Mouse (Mus musculus) skeletal muscle tissue, postnatal 0 days (tissue): Measurements from ENCODE around the gene Trpv1. TPM values are rescaled to one million over a fixed set of nuclear protein-coding genes. Genes with fewer than 3 reads are reported as not detected.

Experiments used
- polyA plus RNA-seq: library from polyadenylated mRNA; unstranded; fragments of >200 nt; fragmentation: Nextera tagmentation; extraction: Ambion mirVana; gene quantifications from 2 replicates; pipeline ENCODE4 v1.2.1, GENCODE M21; 2015

Gene Trpv1
- 0.12 and 0.26 TPM in 2 replicates for polyA plus RNA-seq

GRCm38 (mm10) chr11:73233992-73234391, at the start of gene Trpv1:
Trpv1 (plus strand) TSS chr11:73234292.

GRCm38 (mm10) chr11:73198603-73199229, 35.4 kb upstream of the Trpv1 start, which contains the start of gene Ctns:
Ctns (minus strand) TSS chr11:73199042.

GRCm38 (mm10) chr11:73199230-73199712, 34.8 kb upstream of the Trpv1 start, which contains the start of gene Shpk:
Shpk (plus strand) TSS chr11:73199460.

GRCm38 (mm10) chr11:73267267-73267666, 33.2 kb downstream of the Trpv1 start, which contains the start of gene Trpv3:
Trpv3 (plus strand) TSS chr11:73267388.

Other genes starting within 250 kb of the Trpv1 start
- gene P2rx1, start 235.2 kb upstream of the Trpv1 start, polyA plus RNA-seq: 3.2 and 4.6 TPM in 2 replicates
- gene Camkk1, start 215.3 kb upstream of the Trpv1 start, polyA plus RNA-seq: 3.0 and 3.9 TPM in 2 replicates
- gene Ncbp3, start 186.5 kb upstream of the Trpv1 start, polyA plus RNA-seq: 5.2 and 5.8 TPM in 2 replicates
- gene Itgae, start 143.7 kb upstream of the Trpv1 start, polyA plus RNA-seq: 0.15 and 0.18 TPM in 2 replicates
- gene Haspin, start 96.0 kb upstream of the Trpv1 start, polyA plus RNA-seq: 2.4 and 2.9 TPM in 2 replicates
- gene P2rx5, start 73.9 kb upstream of the Trpv1 start, polyA plus RNA-seq: 7.3 and 8.1 TPM in 2 replicates
- gene Emc6, start 57.3 kb upstream of the Trpv1 start, polyA plus RNA-seq: 175 and 184 TPM in 2 replicates
- 104 and 115 TPM in 2 replicates for gene Tax1bp3, start 57.2 kb upstream of the Trpv1 start, polyA plus RNA-seq
- gene Ctns, start 35.2 kb upstream of the Trpv1 start, polyA plus RNA-seq: 10.9 and 11.1 TPM in 2 replicates
- 1.8 and 2.6 TPM in 2 replicates for gene Shpk, start 34.8 kb upstream of the Trpv1 start, polyA plus RNA-seq
- gene Trpv3, start 33.1 kb downstream of the Trpv1 start, polyA plus RNA-seq: 0.03 and 0.07 TPM in 2 replicates
- gene Aspa, start 95.3 kb downstream of the Trpv1 start, polyA plus RNA-seq: 4.4 and 6.5 TPM in 2 replicates
- gene Gm49340, start 95.4 kb downstream of the Trpv1 start, polyA plus RNA-seq: not detected in 2 replicates
- gene Spata22, start 95.4 kb downstream of the Trpv1 start, polyA plus RNA-seq: 0.10 TPM in 1 of 2 replicates, not detected in the other
- gene Olfr20, start 116.5 kb downstream of the Trpv1 start, polyA plus RNA-seq: not detected in 2 replicates
- gene Olfr376, start 137.0 kb downstream of the Trpv1 start, polyA plus RNA-seq: not detected in 2 replicates
- not detected in 2 replicates for gene Olfr1, start 165.3 kb downstream of the Trpv1 start, polyA plus RNA-seq
- not detected in 2 replicates for gene Olfr378, start 194.2 kb downstream of the Trpv1 start, polyA plus RNA-seq
- gene Olfr380, start 223.2 kb downstream of the Trpv1 start, polyA plus RNA-seq: not detected in 2 replicates